Mouse (Mus musculus): Measurements from ENCODE around the gene P4hb. TPM values are rescaled to one million over a fixed set of nuclear protein-coding genes. Genes with fewer than 3 reads are reported as not detected.
"Not testable (repeated sequence)": the region's sequence is repeated elsewhere in the genome, so short reads cannot be mapped to it uniquely, and the experiment has no call there.

The P4hb gene
- total RNA-seq, 2 experiments from 2014 or later: 252 to 258 TPM

GRCm38 (mm10) chr11:120598990-120599549 is 26.0 kb upstream of the P4hb start:
- DNase-seq: no peak
- intact Hi-C loops (cut with DNase I): loop anchor here (2.0 kb wide), 1 partner anchor 16 kb away; no protein-coding TSS in a partner anchor

GRCm38 (mm10) chr11:120598283-120598989 is 25.4 kb upstream of the P4hb start, which contains the start of the genes Alyref and Anapc11:
Gene Alyref (minus strand): TSS chr11:120598365.
Gene Anapc11 (plus strand): TSS chr11:120598421.
- intact Hi-C loops (cut with DNase I): loop anchor here (2.0 kb wide), 1 partner anchor 16 kb away; no protein-coding TSS in a partner anchor
- DNase-seq: peak; percentile 95

- no peak for DNase-seq
- intact Hi-C loops (cut with DNase I): loop anchor here (2.0 kb wide), 1 partner anchor 15 kb away; no protein-coding TSS in a partner anchor
Measured at GRCm38 (mm10) chr11:120597240-120598235, 24.5 kb upstream of the P4hb start.

GRCm38 (mm10) chr11:120588531-120588930 is 15.5 kb upstream of the P4hb start:
- no peak for DNase-seq
- intact Hi-C loops (cut with DNase I): no loop called here

GRCm38 (mm10) chr11:120583937-120584336 is 10.9 kb upstream of the P4hb start:
- intact Hi-C loops (cut with DNase I): loop anchor here (2.0 to 5.0 kb wide), 2 partner anchors 15 to 128 kb away; partner anchors contain the start of genes Alyref, Anapc11, Cenpx and Lrrc45
- DNase-seq: no peak

GRCm38 (mm10) chr11:120582982-120583293 is 9.9 kb upstream of the P4hb start:
- not testable (repeated sequence) for DNase-seq
- intact Hi-C loops (cut with DNase I): loop anchor here (2.0 to 5.0 kb wide), 2 partner anchors 16 to 129 kb away; partner anchors contain the start of genes Alyref, Anapc11, Cenpx and Lrrc45

- intact Hi-C loops (cut with DNase I): loop anchor here (2.0 to 5.0 kb wide), 2 partner anchors 16 to 130 kb away; partner anchors contain the start of genes Alyref, Anapc11, Cenpx and Lrrc45
- DNase-seq: peak; percentile 35 to 41
Measured at GRCm38 (mm10) chr11:120582268-120582981, 9.4 kb upstream of the P4hb start.

- intact Hi-C loops (cut with DNase I): loop anchor here (1.0 to 5.0 kb wide), 3 partner anchors 8 to 131 kb away; partner anchors contain the start of genes Alyref, Anapc11, Cenpx and Lrrc45
- DNase-seq: peak; percentile 90 to 93
Measured at GRCm38 (mm10) chr11:120581490-120582267, 8.6 kb upstream of the P4hb start, which contains the start of gene Arhgdia. Gene Arhgdia (minus strand): TSS chr11:120581624.

GRCm38 (mm10) chr11:120580871-120581331 is 7.8 kb upstream of the P4hb start:
- intact Hi-C loops (cut with DNase I): loop anchor here (1.0 to 5.0 kb wide), 2 partner anchors 8 to 131 kb away; partner anchors contain the start of genes Cenpx, Lrrc45 and P4hb
- peak; percentile 57 to 71 for DNase-seq

GRCm38 (mm10) chr11:120580190-120580589 is 7.1 kb upstream of the P4hb start:
- intact Hi-C loops (cut with DNase I): loop anchor here (5.0 kb wide), 1 partner anchor 132 kb away; the partner anchor contains the start of genes Cenpx and Lrrc45
- DNase-seq: peak in 1 of 2 experiments; percentile 16

GRCm38 (mm10) chr11:120579316-120580107 is 6.5 kb upstream of the P4hb start:
- peak; percentile 81 to 83 for DNase-seq
- intact Hi-C loops (cut with DNase I): loop anchor here (5.0 kb wide), 1 partner anchor 133 kb away; the partner anchor contains the start of genes Cenpx and Lrrc45

GRCm38 (mm10) chr11:120578694-120579243 is 5.7 kb upstream of the P4hb start:
- DNase-seq: no peak
- intact Hi-C loops (cut with DNase I): no loop called here

GRCm38 (mm10) chr11:120578024-120578693 is 5.1 kb upstream of the P4hb start:
- no peak for DNase-seq
- intact Hi-C loops (cut with DNase I): no loop called here

GRCm38 (mm10) chr11:120577211-120578023 is 4.4 kb upstream of the P4hb start:
- peak in 1 of 2 experiments; percentile 28 for DNase-seq
- intact Hi-C loops (cut with DNase I): loop anchor here (1.0 kb wide), 1 partner anchor 62 kb away; no protein-coding TSS in a partner anchor

GRCm38 (mm10) chr11:120576365-120576981 is 3.4 kb upstream of the P4hb start:
- DNase-seq: no peak
- intact Hi-C loops (cut with DNase I): no loop called here

Data from heart, postnatal 36 days (tissue).